Mouse (Mus musculus) lung, postnatal 0 days (tissue): ENCODE data around the gene Tmem184a. TPM values are rescaled to one million over a fixed set of nuclear protein-coding genes. Genes with fewer than 3 reads are reported as not detected.
A peak's percentile ranks its signal among the peaks of the same experiment; 100 is the strongest.

Experiments used
- ATAC-seq: fragments of 200-750 bp; cut with Nextera tagmentation; 2 replicates; pipeline ENCODE4 v1.8.0; 2017; ENCODE audit warnings: moderate library complexity
- DNase-seq: peaks from one replicate; pipeline ENCODE4 v3.0.0-alpha.2; 2016; ENCODE audit warnings: low spot score
- H3K27ac ChIP-seq: fragments of 300-500 bp; sonication (generic); 2 replicates; pipeline ENCODE4 v1.5.1; 2014; ENCODE audit warnings: antibody characterized with exemption, mild to moderate bottlenecking, low read length, mixed read lengths
- H3K27me3 ChIP-seq: fragments of 300-500 bp; sonication (generic); replicated peaks from 2 replicates; pipeline ENCODE4 v1.6.1; 2014; ENCODE audit warnings: low read length, mixed read lengths; ENCODE audit not compliant: insufficient read depth
- H3K36me3 ChIP-seq: fragments of 300-500 bp; sonication (generic); 2 replicates; pipeline ENCODE4 v1.6.1; 2014; ENCODE audit warnings: low read length, mixed read lengths; ENCODE audit not compliant: insufficient read depth
- H3K4me1 ChIP-seq: fragments of 300-500 bp; sonication (generic); 2 replicates; pipeline ENCODE4 v1.6.1; 2014; ENCODE audit warnings: antibody characterized with exemption, low read depth, low read length, mixed read lengths; ENCODE audit not compliant: insufficient read depth
- H3K4me2 ChIP-seq: fragments of 300-500 bp; sonication (generic); replicated peaks from 2 replicates; pipeline ENCODE4 v1.6.1; 2014; ENCODE audit warnings: low read depth, mild to moderate bottlenecking, low read length, moderate library complexity, mixed read lengths
- H3K4me3 ChIP-seq: fragments of 300-500 bp; sonication (generic); 2 replicates; pipeline ENCODE4 v1.5.1; 2014; ENCODE audit warnings: low read depth, low read length
- H3K9ac ChIP-seq: fragments of 300-500 bp; sonication (generic); replicated peaks from 2 replicates; pipeline ENCODE4 v1.6.1; 2014; ENCODE audit warnings: low read depth, mild to moderate bottlenecking
- H3K9me3 ChIP-seq: fragments of 300-500 bp; sonication (generic); 2 replicates; pipeline ENCODE4 v1.6.1; 2016; ENCODE audit warnings: low read length, mixed read lengths
- CTCF ChIP-seq: IDR thresholded peaks from 2 replicates; pipeline ENCODE4 v1.5.1; 2016; ENCODE audit warnings: antibody characterized with exemption, mild to moderate bottlenecking
- EP300 ChIP-seq: IDR thresholded peaks from 2 replicates; pipeline ENCODE4 v1.6.1; 2016; ENCODE audit warnings: antibody characterized with exemption, mild to moderate bottlenecking, control low read depth
- WGBS: fragments of 180-500 bp; shearing (Covaris S2); extraction: QIAGEN DNeasy Blood & Tissue Kit; methylation state at CpG from one replicate; pipeline ENCODE4 v1.1.7; 2014; 5-methylcytosine and 5-hydroxymethylcytosine counted together
- polyA plus RNA-seq: library from polyadenylated mRNA; unstranded; fragments of >200 nt; fragmentation: Nextera tagmentation; extraction: Ambion mirVana; gene quantifications from 2 replicates; pipeline ENCODE4 v1.2.1, GENCODE M21; 2015

Gene Tmem184a
- polyA plus RNA-seq = 15.5 and 19.1 TPM in 2 replicates

DNA sequence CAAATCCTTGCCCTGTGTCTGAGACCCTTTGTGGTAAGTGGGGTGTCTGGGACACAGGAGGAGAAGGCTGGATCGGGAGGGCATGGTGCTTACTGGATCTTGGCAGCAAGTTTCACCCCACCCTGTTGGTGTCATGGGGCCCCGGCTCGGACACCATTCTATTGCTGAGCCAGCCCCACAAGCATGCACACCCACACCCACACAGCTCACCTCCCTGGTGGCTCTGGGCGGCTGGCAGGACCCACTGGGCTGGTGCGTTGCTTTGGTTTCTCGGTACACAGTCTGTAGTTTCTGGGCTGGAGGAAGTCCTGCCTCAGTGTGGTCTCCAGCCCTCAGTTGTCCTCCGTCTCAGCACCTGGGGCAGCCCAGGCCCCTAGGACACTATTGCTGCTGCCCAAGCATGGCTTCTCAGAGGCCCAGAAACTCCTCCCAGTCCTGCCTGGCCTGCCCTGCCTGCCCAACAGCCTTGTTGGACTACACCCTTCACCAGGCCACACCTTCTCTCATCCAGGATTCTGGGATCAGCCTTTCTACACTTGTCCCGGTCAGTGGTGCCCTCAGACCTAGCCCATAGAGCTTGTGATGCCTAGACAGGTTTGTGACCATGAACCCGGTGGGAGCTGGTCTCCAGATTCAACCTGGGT, at the start of gene Tmem184a:
TSS of gene Tmem184a (minus strand) at position 380 of the 644 bp plus-strand sequence.
- DNase-seq (no peak), ATAC-seq (no peak)
- Histone ChIP-seq H3K27me3 (no peaks in the 10 kb centered on the region), H3K36me3 (peaks cover 4% of the 10 kb centered on the region; the same call in 1 of the 2 replicates), H3K4me2 (no peak within 1 kb of the TSS), H3K27ac (no peak within 1 kb of the TSS), H3K9ac (no peak within 1 kb of the TSS), H3K9me3 (no peaks in the 10 kb centered on the region), H3K4me3 (no peak within 1 kb of the TSS), H3K4me1 (no peaks in the 10 kb centered on the region)
- TF ChIP-seq EP300 = no peak
- no peak for TF ChIP-seq CTCF
- WGBS = 84% methylated on average over 9 of the region's 9 CpGs

- H3K9ac ChIP-seq = no peak overlapping the region
- DNase-seq = peak; percentile 75
- H3K9me3 ChIP-seq = no peaks in the 10 kb centered on the region
- no peaks in the 10 kb centered on the region for H3K36me3 ChIP-seq
- ATAC-seq = no peak
- no peak overlapping the region for H3K4me2 ChIP-seq
- H3K4me3 ChIP-seq = no peak overlapping the region
- no peaks in the 10 kb centered on the region for H3K4me1 ChIP-seq
- 18% methylated on average over 4 of the region's 4 CpGs for WGBS
- H3K27me3 ChIP-seq = no peaks in the 10 kb centered on the region
- H3K27ac ChIP-seq = no peak overlapping the region
- no peak for TF ChIP-seq EP300
- TF ChIP-seq CTCF = no peak
Measured at GRCm38 (mm10) chr5:139862759-139863158, 43.0 kb upstream of the Tmem184a start.

DNA sequence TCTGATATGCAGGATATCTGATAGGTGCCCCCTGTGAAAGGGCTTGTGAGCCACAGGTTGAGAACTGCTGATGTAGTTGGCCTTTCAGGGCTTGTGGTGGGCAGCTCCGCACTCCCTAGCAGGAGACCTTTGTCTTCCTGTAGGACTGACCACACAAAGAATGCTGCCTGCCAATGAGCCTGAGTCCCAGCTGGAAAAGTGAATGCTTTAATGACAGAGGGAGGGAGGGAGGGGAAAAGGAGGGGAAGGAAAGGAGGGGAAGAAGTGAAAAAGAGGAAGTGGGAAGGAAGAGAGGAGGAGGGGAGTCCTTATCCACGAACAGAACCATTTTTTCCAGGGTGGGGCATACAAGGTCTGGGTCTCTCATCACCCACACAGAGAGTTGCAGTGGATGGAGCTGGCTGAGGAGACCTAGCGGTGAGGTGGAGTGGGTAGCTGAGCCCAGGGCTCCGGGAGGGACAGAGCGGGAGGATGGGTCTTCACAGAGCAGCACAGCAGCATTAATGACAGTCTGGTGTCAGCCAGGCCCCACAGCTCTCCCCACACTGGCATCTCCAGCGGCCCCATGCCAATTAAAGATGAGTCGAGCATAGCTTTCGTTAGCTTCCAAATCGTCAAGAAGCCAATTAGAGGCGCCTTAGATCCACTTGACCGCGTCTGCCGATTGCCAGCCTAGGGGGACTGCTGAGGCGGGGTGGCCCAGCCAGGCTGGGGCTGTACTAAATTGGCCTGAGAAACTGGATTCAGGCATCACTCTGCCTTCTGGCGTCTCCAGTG, 40.8 kb upstream of the Tmem184a start:
- H3K27ac ChIP-seq = no peak overlapping the region
- no peak overlapping the region for H3K4me3 ChIP-seq
- no peaks in the 10 kb centered on the region for H3K36me3 ChIP-seq
- WGBS = 59% methylated on average over 13 of the region's 15 CpGs
- no peaks in the 10 kb centered on the region for H3K9me3 ChIP-seq
- no peak overlapping the region for H3K9ac ChIP-seq
- ATAC-seq (no peak), DNase-seq (no peak)
- TF ChIP-seq EP300 (no peak), CTCF (no peak)
- H3K27me3 ChIP-seq = no peaks in the 10 kb centered on the region
- no peaks in the 10 kb centered on the region for H3K4me1 ChIP-seq
- no peak overlapping the region for H3K4me2 ChIP-seq

DNA sequence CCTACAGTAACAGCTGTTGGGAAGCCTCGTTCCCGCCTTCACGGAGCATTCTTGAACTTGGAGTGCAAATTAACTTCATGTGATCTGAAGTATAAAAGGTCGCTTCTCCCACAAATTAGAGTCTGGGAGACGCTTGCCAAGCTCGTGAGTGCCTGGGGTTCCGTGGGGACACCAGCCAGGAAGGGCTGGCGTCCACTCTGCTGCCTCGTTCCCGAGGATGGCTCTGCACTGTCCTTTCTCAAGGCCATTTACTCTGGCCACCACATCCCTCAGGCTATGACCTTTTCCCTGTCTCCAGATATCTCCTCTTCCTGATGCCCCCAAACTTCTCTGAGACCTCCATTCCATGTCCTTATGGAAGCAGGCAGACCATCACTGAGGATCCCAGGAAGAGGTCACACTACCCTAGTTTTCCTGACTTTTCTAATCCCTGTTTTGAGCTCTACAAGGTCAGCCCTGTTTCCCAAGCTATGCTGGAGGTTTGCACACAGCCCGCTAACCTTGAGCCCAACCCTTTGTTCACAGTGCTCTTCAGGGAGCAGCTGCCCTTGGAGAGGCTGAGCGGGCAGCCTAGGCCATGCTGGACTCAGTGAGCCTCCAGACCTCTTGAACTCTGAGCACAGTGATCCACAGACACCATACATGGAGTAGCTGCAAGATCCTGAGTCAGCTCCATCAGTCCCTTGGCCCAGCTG, 30.1 kb upstream of the Tmem184a start:
- TF ChIP-seq CTCF = no peak
- TF ChIP-seq EP300 = no peak
- no peak overlapping the region for H3K9ac ChIP-seq
- ATAC-seq (no peak), DNase-seq (no peak)
- H3K4me1 ChIP-seq = no peaks in the 10 kb centered on the region
- WGBS = 70% methylated on average over 12 of the region's 12 CpGs
- no peak overlapping the region for H3K4me2 ChIP-seq
- H3K27me3 ChIP-seq = no peaks in the 10 kb centered on the region
- no peak overlapping the region for H3K4me3 ChIP-seq
- H3K36me3 ChIP-seq = no peaks in the 10 kb centered on the region
- H3K27ac ChIP-seq = no peak overlapping the region
- no peaks in the 10 kb centered on the region for H3K9me3 ChIP-seq

- H3K4me2 ChIP-seq = no peak overlapping the region
- 34% methylated on average over 3 of the region's 3 CpGs for WGBS
- no peak overlapping the region for H3K4me3 ChIP-seq
- no peak overlapping the region for H3K27ac ChIP-seq
- TF ChIP-seq EP300 (no peak), CTCF (no peak)
- no peaks in the 10 kb centered on the region for H3K4me1 ChIP-seq
- H3K9ac ChIP-seq = no peak overlapping the region
- no peak for ATAC-seq
- no peaks in the 10 kb centered on the region for H3K27me3 ChIP-seq
- no peak for DNase-seq
- H3K36me3 ChIP-seq = no peaks in the 10 kb centered on the region
- no peaks in the 10 kb centered on the region for H3K9me3 ChIP-seq
Measured at GRCm38 (mm10) chr5:139839142-139839541, 19.4 kb upstream of the Tmem184a start.

DNA sequence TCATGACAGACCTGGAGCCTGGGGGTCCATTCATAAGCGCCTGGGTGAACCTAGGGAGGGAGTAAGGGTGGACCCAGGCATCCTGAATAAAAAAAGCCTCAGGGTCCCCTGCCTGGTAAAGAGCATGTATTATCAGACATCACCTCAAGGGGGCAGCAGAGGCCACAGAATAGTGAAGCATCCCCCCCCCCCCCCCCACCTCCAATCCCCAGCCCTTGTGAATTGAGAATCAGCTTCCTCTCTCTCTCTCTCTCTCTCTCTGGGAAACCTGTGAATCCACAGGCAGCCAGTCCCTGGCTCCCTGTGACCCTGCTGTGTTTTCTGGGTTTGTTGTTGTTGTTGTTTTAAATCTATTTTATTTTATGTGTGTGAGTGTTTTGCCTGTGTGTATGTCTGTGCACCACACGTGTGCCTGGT, 18.8 kb upstream of the Tmem184a start:
- 16% methylated on average over 2 of the region's 2 CpGs for WGBS
- no peaks in the 10 kb centered on the region for H3K9me3 ChIP-seq
- peak; percentile 58 for DNase-seq
- no peaks in the 10 kb centered on the region for H3K36me3 ChIP-seq
- ATAC-seq = peak; percentile 50
- no peak overlapping the region for H3K4me2 ChIP-seq
- no peaks in the 10 kb centered on the region for H3K4me1 ChIP-seq
- H3K4me3 ChIP-seq = no peak overlapping the region
- H3K27me3 ChIP-seq = no peaks in the 10 kb centered on the region
- no peak overlapping the region for H3K9ac ChIP-seq
- TF ChIP-seq CTCF (peak; percentile 64), EP300 (no peak)
- H3K27ac ChIP-seq = no peak overlapping the region
